Mouse (Mus musculus): ENCODE measurements around the gene Epha1.

The Epha1 gene

GRCm38 (mm10) chr6:42373669-42374430 lies 782 bp upstream of the Epha1 start:
- DNase-seq (ENCODE audit: low spot score), result no peak

GRCm38 (mm10) chr6:42372421-42372815 lies 650 bp downstream of the Epha1 start:
- no peak for DNase-seq (ENCODE audit: low spot score)

DNA sequence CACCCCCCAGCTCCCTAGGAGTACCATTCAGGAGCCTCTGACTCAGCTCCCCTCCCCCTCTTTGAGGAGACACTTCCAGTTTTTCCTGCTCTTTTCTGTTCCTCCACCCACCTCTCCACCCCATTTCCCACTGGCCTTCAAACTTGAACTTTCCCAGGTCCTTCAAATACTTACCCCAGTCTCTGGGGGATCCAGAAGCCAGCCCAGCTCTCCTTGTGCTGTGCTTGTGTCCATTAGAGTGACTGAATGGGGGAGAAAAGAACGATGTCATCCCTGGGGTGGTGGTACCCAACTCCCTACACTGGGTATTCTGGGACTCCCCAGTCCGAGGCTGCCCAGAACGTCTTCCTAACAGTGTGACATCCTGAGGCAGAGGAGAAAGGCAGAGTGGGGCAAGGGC lies 1.1 kb downstream of the Epha1 start:
- DNase-seq (ENCODE audit: low spot score), result no peak

- DNase-seq (ENCODE audit: low spot score), result no peak
These were observed 2.3 kb downstream of the Epha1 start for GRCm38 (mm10) chr6:42370630-42371363.

DNA sequence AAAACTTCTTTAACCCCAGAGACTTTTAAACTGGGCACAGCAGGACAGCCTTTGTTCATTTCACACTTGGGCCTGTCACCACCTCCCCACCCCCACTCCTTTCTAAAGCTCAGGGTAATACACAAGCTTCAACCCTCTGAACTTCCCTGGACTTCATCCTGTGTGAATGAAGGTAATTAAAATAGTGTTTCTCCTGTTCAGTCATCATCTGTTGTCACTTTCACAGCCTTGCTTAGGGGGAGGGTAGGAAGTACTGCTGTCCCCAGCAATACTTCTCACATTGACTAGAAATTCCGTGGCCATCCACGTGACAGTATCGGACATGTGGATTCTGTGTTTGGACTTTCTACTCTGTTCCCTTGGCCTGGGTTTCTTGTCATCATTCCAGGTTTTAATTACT lies 3.2 kb downstream of the Epha1 start:
- no peak for DNase-seq (ENCODE audit: low spot score)

DNA sequence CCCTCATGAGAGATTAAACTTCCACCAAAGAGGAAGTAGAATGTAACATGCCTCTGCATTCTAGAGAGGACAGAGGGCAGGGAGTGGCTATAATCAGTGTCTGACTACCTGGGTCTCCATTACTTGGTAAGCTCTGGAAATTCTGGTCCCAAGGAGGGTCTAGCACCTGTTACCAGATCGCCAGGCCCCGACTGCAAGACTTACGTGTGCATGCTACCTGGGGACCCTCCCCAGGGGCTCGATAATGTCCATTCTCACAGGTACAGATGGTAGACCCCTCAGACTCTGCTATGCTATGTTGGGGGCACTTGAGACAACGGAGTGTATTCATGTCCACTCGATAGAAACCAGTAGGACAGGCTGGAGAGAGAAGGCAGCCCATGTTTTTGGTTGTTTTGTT lies 7.9 kb downstream of the Epha1 start:
- DNase-seq (ENCODE audit: low spot score), result no peak

DNA sequence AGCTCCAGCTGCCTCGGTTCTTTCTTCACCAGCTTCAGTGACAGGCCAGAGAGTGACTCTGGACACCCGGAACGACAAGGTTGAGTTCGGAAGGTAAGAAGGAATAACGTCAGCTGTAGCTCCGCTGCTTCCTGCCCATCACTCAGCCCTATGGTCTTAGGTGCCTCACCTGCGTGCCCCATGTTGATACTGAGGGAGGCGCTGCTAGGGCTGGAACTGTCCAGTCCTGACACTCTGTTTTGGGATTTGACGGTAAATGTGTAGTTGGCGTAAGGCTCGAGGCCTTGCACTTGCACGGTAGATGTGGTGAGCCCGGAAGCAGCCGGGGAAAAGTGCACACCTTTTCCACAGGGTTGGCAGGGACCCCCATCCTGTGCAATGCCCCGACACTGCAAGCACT lies 8.5 kb downstream of the Epha1 start:
- no peak for DNase-seq (ENCODE audit: low spot score)

DNA sequence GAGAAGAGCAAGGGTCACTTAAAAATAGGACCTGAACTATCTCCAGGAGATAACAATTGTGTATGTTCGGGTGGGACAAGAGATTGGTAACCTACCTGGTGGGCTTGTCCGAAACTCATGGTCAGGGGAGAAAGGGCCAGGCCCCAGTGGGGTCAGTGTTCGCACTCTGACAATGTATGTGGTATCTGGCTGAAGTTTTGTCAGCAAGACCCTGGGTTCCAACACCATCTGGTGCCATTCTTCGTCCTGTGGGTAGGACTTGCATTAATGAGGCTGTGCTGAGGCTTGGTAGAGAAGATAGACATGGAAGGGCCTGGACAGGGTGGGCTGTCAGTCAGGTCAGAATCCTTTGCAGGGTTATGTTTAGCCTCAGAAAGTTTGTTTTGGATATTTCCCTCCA lies 9.0 kb downstream of the Epha1 start:
- no peak for DNase-seq (ENCODE audit: low spot score)

- DNase-seq (ENCODE audit: low spot score), result no peak
These were observed 10.1 kb downstream of the Epha1 start for GRCm38 (mm10) chr6:42362974-42363373.

DNA sequence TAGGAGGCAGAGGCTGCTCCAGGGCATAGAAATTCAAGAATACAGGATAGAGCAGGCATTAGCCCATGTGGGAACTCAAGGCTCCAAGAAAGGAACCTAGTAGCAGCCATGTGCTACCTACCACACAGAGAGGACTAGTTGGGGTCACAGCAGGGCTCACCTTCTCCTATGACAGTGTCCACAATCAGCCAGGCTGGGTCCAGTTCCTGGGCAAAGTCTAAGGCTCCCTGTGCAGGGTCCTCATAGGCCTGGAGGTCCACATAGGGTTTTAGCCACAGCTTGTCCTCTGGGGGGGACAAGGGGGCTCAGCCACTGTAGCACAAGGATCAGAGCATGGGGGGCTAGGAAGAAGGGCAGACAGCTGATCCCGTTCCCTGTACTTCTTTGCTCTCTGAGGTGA lies 10.6 kb downstream of the Epha1 start:
- DNase-seq (ENCODE audit: low spot score), result no peak

DNA sequence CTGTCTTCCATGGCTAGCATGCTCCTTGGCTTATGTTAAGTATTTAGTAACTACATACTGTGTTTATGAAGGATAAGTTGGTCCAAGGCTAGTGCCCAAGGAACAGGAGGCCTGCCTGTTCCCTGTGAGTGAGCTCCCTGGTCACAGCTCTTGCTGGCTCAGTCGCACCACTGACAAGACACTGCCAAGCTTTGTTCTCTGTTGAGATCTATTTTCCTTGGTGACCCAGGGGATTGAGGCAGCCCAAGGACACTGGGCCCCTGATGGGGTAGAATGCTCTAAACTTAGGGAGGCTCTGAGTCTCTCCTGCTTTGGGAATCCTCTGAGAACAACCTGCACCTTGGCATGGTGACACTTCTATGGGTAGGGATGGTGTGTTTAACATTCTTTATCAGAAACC lies 11.0 kb downstream of the Epha1 start:
- DNase-seq (ENCODE audit: low spot score), result no peak

- DNase-seq (ENCODE audit: low spot score), result no peak
These were observed 11.8 kb downstream of the Epha1 start for GRCm38 (mm10) chr6:42361041-42361895.

- DNase-seq (ENCODE audit: low spot score), result no peak
These were observed 12.7 kb downstream of the Epha1 start for GRCm38 (mm10) chr6:42360231-42360840.

DNA sequence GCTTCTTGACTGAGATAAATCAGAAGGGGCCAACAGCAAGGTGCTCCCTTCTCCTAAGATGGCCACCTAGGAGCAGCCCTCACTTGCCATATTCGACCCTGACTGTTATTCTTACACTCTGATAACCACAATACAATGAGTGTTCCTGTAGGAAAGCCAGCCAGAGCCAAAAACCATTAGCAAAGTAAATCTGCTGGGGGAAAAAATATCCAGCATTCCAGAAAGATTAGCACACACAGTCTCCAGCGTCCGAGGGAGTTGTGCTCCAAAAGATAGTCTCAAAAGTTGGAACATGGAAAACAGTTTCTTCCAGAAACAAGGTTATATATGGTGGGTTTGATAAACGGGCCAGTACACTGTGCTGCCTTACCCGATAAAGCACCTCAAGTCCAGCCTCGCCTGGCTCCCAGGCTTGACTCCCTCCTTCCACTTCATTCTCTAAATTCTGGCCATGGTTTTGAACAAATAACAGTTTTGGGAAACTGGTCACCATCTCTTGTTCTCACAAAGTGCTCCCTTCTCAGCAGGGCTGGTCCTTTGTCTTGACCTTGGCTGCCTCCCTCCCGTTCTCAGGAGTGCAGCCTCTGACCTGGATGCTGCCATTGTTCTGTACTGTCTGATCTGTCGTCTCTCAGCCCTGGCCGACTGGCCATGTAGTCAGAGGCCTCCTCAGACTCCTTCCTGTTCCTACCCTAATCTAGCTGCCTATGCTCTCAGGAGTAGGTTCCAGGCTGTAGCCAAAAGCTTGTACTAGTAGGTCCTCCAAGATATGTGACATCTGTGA lies 13.5 kb downstream of the Epha1 start:
- no peak for DNase-seq (ENCODE audit: low spot score)

DNA sequence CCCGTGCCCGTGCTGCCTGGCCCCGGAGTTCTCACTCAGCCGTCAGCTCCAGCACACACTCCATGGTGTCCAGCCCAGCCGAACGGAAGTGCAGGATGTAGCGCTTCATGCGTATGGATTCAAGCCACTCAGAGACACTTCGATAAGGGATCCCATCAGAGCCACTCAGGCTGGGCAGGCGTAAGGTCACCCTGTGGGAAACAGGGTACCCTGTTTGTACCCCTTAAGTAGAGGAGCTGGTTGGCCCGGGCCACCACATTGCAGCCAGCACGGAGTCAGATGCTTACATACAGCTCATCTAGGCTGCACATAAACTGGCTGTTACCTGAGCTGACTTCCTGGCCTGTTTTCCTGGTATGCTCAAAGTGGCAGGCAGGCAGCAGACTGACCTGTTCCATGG lies 14.2 kb downstream of the Epha1 start:
- DNase-seq (ENCODE audit: low spot score), result no peak

DNA sequence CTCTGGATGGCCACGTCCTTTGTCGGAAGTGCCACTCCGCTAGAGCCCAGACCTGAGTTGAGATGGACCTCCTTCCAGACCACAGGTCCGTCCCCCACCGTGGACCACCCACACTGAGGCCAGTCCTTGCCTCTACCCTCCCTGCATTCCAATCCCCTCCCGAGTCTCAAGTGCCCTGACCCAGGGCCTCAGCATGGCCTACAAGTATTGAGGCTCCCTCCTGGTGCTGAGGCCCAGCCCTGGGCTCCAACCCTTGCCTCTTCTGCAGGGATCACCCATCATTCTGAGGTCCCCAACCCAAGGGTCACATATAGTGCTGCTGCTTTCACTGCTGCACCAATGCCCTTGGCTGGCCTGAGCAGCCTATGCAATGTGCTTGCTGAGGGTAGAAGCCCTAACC lies 15.2 kb downstream of the Epha1 start:
- no peak for DNase-seq (ENCODE audit: low spot score)

GRCm38 (mm10) chr6:42356913-42357312 lies 16.2 kb downstream of the Epha1 start:
- DNase-seq (ENCODE audit: low spot score), result no peak

GRCm38 (mm10) chr6:42355794-42356600 lies 17.1 kb downstream of the Epha1 start:
- no peak for DNase-seq (ENCODE audit: low spot score)

DNA sequence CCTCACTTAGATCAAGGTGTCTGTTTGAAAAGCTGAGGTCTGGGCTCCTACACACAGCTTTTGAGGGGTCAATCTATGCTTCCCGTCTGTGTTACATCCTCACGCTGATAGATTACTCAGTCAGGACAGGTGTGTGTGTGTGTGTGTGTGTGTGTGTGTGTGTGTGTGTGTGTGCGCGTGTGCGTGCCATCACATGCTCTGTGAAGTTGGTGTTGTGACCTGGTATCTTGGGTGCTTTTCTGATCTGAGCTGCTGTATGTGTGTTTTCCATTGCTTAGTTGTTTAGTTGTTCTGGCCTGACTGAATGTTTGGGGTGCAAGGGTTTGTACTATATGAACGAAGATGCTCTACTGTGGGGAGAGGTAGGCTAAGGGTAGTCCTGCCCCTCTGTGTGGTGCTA lies 17.7 kb downstream of the Epha1 start:
- DNase-seq (ENCODE audit: low spot score), result no peak
